Mouse (Mus musculus): ENCODE data around the gene Palm2. TPM values are rescaled to one million over a fixed set of nuclear protein-coding genes. Genes with fewer than 3 reads are reported as not detected.
A peak's percentile ranks its signal among the peaks of the same experiment; 100 is the strongest.
"Not testable (repeated sequence)": the region's sequence is repeated elsewhere in the genome, so short reads cannot be mapped to it uniquely, and the experiment has no call there.

Gene Palm2
- polyA plus RNA-seq (2016; fragmentation: Nextera tagmentation; extraction: Ambion mirVana) = 2.6 and 3.7 TPM in 2 replicates

DNA sequence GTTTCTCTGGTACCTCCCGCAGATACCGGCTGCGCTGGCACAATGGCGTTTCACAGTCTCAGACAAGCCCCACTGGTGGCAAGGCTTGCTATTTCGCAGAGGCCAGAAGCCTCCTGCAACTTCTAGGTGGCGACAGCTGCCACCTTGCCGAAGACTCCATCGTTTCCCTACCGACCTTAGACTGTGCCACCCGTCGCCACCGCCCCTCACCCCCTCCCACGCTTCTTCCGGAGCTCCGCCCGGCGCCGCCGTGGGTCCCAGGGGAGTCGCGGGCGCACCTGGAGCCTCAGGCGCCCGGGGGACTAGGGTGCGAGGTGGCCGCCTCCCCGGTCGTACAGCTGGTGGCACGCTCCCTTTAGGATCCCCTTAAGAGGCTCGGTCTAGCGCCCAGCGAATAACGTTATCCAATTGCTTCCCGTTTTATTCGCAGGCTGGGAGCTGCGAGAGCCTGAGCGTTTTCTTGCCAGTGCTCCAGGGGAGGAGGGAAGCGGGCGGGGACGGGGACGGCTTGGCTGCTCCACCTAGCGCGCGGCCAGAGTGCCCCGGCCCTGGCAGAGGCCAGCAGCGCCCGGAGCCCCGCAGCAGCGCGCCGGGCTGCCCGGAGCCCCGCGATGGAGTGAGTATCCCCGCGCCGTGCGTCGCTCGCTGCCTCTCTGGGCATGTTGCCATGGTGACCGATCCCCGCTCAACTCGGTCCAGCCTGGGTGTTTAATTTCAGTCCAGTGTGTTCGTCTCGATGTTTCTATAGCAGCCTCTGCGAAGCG is at the start of gene Palm2:
Gene Palm2, plus strand, starts transcription at position 307 of the 764 bp plus-strand sequence.
- no peaks in the 10 kb centered on the region for H3K36me3 ChIP-seq
- H3K27ac ChIP-seq = no peak within 1 kb of the TSS
- ATAC-seq (ENCODE audit: low FRiP score, low read depth) = peak; percentile 89
- under 1% methylated on average over 67 of the region's 67 CpGs for WGBS
- peaks cover 14% of the 10 kb centered on the region; the same call in 1 of the 2 replicates for H3K4me1 ChIP-seq
- peak within 1 kb of the TSS; percentile 97 for H3K4me2 ChIP-seq (replicated peaks)
- H3K9me3 ChIP-seq = no peaks in the 10 kb centered on the region
- H3K9ac ChIP-seq = peak within 1 kb of the TSS; percentile 69
- peak within 1 kb of the TSS; percentile 61 for H3K4me3 ChIP-seq
- H3K27me3 ChIP-seq (replicated peaks) = peaks cover 17% of the 10 kb centered on the region; the same call in 1 of the 2 replicates

GRCm38 (mm10) chr4:57384355-57384754 is 49.7 kb upstream of the Palm2 start:
- no peak overlapping the region for H3K4me3 ChIP-seq
- H3K4me1 ChIP-seq = no peaks in the 10 kb centered on the region
- 86% methylated on average over 2 of the region's 2 CpGs for WGBS
- H3K36me3 ChIP-seq = no peaks in the 10 kb centered on the region
- no peak overlapping the region for H3K9ac ChIP-seq
- no peak overlapping the region for H3K4me2 ChIP-seq (replicated peaks)
- H3K27me3 ChIP-seq (replicated peaks) = no peaks in the 10 kb centered on the region
- ATAC-seq (ENCODE audit: low FRiP score, low read depth) = no peak
- H3K9me3 ChIP-seq = no peaks in the 10 kb centered on the region
- no peak overlapping the region for H3K27ac ChIP-seq

DNA sequence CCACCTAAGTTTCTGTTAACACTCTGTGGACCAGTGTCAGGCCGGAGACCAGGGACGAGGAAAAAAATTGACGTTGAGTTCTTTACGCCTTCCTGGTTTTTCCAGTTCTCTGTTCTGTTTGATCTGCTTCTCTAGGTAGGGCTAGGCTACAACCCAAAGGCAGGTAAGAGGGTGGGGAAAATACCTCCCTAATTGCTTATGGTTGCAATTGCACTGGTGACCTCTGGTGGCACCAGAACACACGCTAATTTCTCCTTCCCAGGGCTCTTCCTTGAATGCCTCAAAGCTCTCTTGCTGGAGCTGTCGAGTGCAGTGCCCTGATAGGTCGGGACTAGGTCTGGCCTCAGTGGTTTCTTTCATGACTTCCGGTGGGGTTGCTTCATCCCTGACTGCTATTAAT is 42.9 kb upstream of the Palm2 start:
- no peaks in the 10 kb centered on the region for H3K9me3 ChIP-seq
- H3K4me1 ChIP-seq = no peaks in the 10 kb centered on the region
- no peak overlapping the region for H3K27ac ChIP-seq
- no peaks in the 10 kb centered on the region for H3K36me3 ChIP-seq
- no peak overlapping the region for H3K4me2 ChIP-seq (replicated peaks)
- H3K27me3 ChIP-seq (replicated peaks) = no peaks in the 10 kb centered on the region
- ATAC-seq (ENCODE audit: low FRiP score, low read depth) = no peak
- H3K4me3 ChIP-seq = no peak overlapping the region
- WGBS = 68% methylated on average over 8 of the region's 8 CpGs
- H3K9ac ChIP-seq = no peak overlapping the region

DNA sequence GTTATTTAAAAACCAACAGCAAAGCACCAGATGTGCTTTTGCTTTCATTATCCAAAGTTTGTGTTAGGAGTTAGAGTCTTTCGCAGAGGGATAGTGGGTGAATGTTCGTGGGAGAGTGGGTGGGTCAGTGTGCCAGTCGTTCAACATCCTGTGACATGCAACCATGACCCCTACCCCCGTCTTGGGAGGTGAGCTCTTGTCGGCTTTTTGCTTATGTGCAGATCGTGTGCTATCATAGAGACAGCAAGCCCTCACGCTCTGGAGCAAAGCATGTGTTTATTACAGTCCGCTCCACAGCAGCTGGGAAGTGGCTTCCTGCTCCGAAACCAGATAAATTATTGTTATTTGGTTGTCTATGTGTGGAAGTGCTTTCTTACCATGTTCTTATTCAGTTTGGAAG is 37.6 kb upstream of the Palm2 start:
- Histone ChIP-seq H3K4me2 (replicated peaks) (no peak overlapping the region), H3K4me1 (no peaks in the 10 kb centered on the region), H3K27ac (no peak overlapping the region), H3K36me3 (no peaks in the 10 kb centered on the region), H3K9ac (no peak overlapping the region), H3K27me3 (replicated peaks) (no peaks in the 10 kb centered on the region), H3K9me3 (no peaks in the 10 kb centered on the region), H3K4me3 (no peak overlapping the region)
- 82% methylated on average over 9 of the region's 9 CpGs for WGBS
- no peak for ATAC-seq (ENCODE audit: low FRiP score, low read depth)

DNA sequence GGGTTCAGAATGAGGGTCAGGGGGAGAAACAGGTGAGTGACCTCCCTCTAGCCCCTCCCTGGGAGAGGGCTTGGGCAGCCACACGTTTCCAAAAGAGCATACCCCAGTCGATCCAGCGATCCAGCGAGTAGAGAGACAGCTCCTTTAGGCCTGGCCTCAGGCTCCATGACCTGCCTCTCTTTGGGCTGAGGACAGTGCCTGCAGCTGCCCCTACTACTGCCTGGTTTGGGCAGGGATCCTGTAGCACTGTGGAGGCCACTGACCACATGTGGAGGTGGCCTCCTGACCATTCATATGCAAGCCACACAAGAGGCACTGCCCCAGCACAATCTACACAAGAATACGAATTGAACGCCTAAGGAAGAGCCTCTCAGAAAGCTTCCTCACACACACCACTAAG is 21.7 kb upstream of the Palm2 start:
- not testable (repeated sequence) for H3K4me3 ChIP-seq; H3K27me3 ChIP-seq (replicated peaks); H3K27ac ChIP-seq; H3K4me2 ChIP-seq (replicated peaks); H3K9ac ChIP-seq; H3K4me1 ChIP-seq; ATAC-seq (ENCODE audit: low FRiP score, low read depth); H3K9me3 ChIP-seq; H3K36me3 ChIP-seq
- WGBS = 45% methylated on average over 6 of the region's 6 CpGs

DNA sequence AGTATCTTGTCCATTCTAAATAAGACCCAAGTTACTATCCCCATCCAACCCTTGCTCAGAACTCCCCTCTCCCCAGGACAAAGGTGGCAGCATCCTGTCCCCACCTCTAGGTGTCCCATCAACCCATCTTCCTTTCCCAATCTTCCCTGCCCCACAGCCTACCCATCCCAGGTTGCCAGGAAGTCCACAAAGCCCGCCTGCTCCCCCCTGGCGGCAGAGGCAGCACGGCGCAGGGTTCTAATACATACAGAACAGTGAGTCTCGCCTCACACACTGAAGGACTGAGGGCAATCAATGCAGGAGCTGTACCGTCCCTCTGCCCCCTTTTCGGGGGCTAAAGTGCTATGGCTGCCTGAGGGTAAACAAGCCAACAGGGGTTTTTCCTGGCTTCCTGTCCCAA is 21.0 kb upstream of the Palm2 start:
- H3K4me3 ChIP-seq = no peak overlapping the region
- H3K9me3 ChIP-seq = no peaks in the 10 kb centered on the region
- ATAC-seq (ENCODE audit: low FRiP score, low read depth) = no peak
- H3K4me1 ChIP-seq = no peaks in the 10 kb centered on the region
- H3K27ac ChIP-seq = no peak overlapping the region
- WGBS = 51% methylated on average over 7 of the region's 7 CpGs
- no peak overlapping the region for H3K9ac ChIP-seq
- no peak overlapping the region for H3K4me2 ChIP-seq (replicated peaks)
- no peaks in the 10 kb centered on the region for H3K36me3 ChIP-seq
- H3K27me3 ChIP-seq (replicated peaks) = no peaks in the 10 kb centered on the region

- not testable (repeated sequence) for H3K36me3 ChIP-seq; H3K27me3 ChIP-seq (replicated peaks); H3K4me3 ChIP-seq; H3K9me3 ChIP-seq; ATAC-seq (ENCODE audit: low FRiP score, low read depth); H3K4me1 ChIP-seq; H3K9ac ChIP-seq; H3K4me2 ChIP-seq (replicated peaks); H3K27ac ChIP-seq
- WGBS = 91% methylated on average over 11 of the region's 11 CpGs
Observed at GRCm38 (mm10) chr4:57413670-57414069, 20.4 kb upstream of the Palm2 start.

DNA sequence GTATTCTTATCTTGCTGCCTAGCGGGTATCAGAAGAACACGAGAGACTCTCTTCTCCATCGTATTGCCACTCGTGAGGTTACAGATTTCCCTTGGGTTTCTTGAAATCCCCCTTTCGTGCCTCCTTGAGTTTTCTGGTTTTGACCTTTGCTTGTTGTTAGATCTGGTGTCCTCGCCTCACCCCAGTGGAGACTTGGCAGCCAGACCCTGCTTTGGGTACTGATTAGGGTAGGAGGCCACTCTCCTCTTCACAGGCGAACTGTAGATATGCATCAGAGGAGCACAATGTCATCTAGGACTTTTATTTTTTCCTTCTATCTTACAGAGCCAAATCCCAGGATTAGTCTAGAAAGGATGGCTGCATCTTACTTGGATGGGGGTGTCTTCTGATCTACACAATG is 10.0 kb upstream of the Palm2 start:
- no peak overlapping the region for H3K4me2 ChIP-seq (replicated peaks)
- no peak overlapping the region for H3K9ac ChIP-seq
- no peaks in the 10 kb centered on the region for H3K36me3 ChIP-seq
- H3K27me3 ChIP-seq (replicated peaks) = no peaks in the 10 kb centered on the region
- H3K4me3 ChIP-seq = no peak overlapping the region
- H3K4me1 ChIP-seq = no peaks in the 10 kb centered on the region
- no peak overlapping the region for H3K27ac ChIP-seq
- H3K9me3 ChIP-seq = no peaks in the 10 kb centered on the region
- WGBS = 87% methylated on average over 7 of the region's 7 CpGs
- no peak for ATAC-seq (ENCODE audit: low FRiP score, low read depth)

DNA sequence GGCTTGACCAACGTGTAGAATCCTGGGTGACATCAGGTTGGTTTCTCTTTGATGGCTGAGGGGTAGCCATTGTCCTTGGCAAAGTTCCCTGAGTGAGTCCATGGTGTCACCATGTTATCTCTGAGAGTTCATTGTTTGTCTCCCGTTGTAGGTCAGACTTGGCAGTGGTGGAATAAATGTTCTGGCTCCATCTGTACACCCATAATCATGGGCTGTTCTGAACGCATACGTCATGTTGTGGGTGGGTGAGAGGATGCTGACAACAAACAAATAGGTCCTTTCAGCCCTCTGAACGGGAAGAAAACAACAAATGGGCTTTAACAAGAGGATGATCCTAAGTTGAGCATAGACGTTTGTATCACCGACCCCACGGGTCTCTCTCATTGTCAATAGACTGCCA is 5.7 kb upstream of the Palm2 start:
- H3K4me3 ChIP-seq = no peak overlapping the region
- no peak overlapping the region for H3K4me2 ChIP-seq (replicated peaks)
- H3K27ac ChIP-seq = no peak overlapping the region
- ATAC-seq (ENCODE audit: low FRiP score, low read depth) = no peak
- H3K36me3 ChIP-seq = no peaks in the 10 kb centered on the region
- H3K4me1 ChIP-seq = no peaks in the 10 kb centered on the region
- 81% methylated on average over 8 of the region's 8 CpGs for WGBS
- H3K27me3 ChIP-seq (replicated peaks) = peaks cover 9% of the 10 kb centered on the region; the same call in 1 of the 2 replicates
- H3K9me3 ChIP-seq = no peaks in the 10 kb centered on the region
- H3K9ac ChIP-seq = no peak overlapping the region

GRCm38 (mm10) chr4:57434705-57435360 is 786 bp downstream of the Palm2 start:
- Histone ChIP-seq H3K27me3 (replicated peaks) (peaks cover 17% of the 10 kb centered on the region; the same call in 1 of the 2 replicates), H3K9ac (peak overlapping the region; percentile 69; the same call in 1 of the 2 replicates), H3K36me3 (no peaks in the 10 kb centered on the region), H3K4me2 (replicated peaks) (peak overlapping the region; percentile 97), H3K9me3 (no peaks in the 10 kb centered on the region), H3K27ac (no peak overlapping the region), H3K4me1 (peaks cover 14% of the 10 kb centered on the region; the same call in 1 of the 2 replicates), H3K4me3 (peak overlapping the region; percentile 61)
- WGBS = 17% methylated on average over 19 of the region's 19 CpGs
- ATAC-seq (ENCODE audit: low FRiP score, low read depth) = peak; percentile 17

DNA sequence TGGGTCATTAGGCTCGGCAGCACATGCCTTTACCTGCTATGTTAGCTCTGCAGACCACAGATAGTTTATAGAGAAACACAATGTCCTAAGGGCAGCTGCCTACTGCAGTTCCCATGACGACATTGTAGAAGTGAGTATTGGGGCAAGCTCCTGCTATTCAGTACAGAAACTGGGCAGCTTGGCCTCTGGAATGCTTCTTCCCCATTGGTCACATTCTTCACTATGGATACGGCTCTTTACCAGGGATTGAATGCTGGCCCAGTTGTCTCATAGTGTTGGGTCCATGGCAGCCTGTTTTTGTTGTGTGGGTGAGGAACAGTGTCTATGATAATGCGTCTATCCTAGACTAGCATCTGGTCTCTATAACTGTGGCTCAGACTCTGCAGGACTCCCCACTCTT is 2.2 kb downstream of the Palm2 start:
- Histone ChIP-seq H3K4me3 (no peak overlapping the region), H3K27ac (no peak overlapping the region), H3K4me1 (peaks cover 14% of the 10 kb centered on the region; the same call in 1 of the 2 replicates), H3K4me2 (replicated peaks) (no peak overlapping the region), H3K9me3 (no peaks in the 10 kb centered on the region), H3K27me3 (replicated peaks) (peaks cover 17% of the 10 kb centered on the region; the same call in 1 of the 2 replicates), H3K9ac (no peak overlapping the region), H3K36me3 (no peaks in the 10 kb centered on the region)
- 40% methylated on average over 4 of the region's 4 CpGs for WGBS
- no peak for ATAC-seq (ENCODE audit: low FRiP score, low read depth)

DNA sequence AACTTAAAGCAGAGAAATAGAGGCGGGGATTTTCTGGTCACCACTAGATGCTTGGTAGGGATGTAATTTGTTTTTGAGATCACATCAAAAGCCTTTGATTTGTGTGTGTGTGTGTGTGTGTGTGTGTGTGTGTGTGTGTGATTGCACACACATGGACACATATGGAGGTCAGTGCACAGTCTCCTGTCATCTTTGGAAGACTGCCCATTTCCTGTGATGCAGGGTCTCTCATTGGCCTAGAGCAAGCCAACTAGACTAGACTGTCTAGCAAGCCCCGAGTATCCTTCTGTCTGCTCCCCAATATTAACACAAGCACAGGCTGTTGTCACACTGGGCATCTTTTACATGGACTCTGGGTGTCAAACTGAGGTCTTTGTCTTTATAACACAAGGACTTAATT is 12.0 kb downstream of the Palm2 start:
- Histone ChIP-seq H3K27me3 (replicated peaks) (no peaks in the 10 kb centered on the region), H3K4me2 (replicated peaks) (no peak overlapping the region), H3K9me3 (no peaks in the 10 kb centered on the region), H3K4me1 (no peaks in the 10 kb centered on the region), H3K9ac (no peak overlapping the region), H3K36me3 (no peaks in the 10 kb centered on the region), H3K4me3 (no peak overlapping the region), H3K27ac (no peak overlapping the region)
- 78% methylated on average over 2 of the region's 2 CpGs for WGBS
- ATAC-seq (ENCODE audit: low FRiP score, low read depth) = no peak

Data from neural tube, embryonic 12.5 days (tissue).